Mouse (Mus musculus): Measurements from ENCODE around the gene Fbxl3. TPM values are rescaled to one million over a fixed set of nuclear protein-coding genes. Genes with fewer than 3 reads are reported as not detected.
A peak's percentile ranks its signal among the peaks of the same experiment; 100 is the strongest.

Fbxl3 gene
- polyA plus RNA-seq, 1 experiment from 2014 or later, result 28.5 TPM

DNA sequence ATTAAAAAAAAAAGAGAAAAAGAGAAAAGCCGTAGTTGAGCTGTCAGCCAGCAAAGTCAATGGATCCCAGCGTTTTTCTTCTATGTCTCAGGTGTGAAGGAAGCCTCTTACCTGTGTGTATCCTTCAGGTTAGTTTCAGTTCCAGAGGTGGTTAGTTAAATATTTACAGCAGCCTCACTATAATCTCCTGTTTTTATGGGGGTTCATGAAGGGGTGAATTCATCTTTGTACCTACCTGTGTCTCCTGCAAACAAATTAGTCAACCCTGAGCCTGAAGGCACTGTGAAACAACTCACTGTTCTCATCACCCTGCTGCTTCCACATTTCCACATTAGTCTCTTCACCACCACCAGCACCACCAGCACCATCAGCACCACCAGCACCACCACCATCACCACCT is 6.9 kb upstream of the Fbxl3 start:
- H3K4me1 ChIP-seq (replicated peaks; ENCODE audit: insufficient read depth, low read length), result no peaks in the 10 kb centered on the region
- H3K27ac ChIP-seq, result no peak overlapping the region
- WGBS, result 90% methylated on average over 2 of the region's 2 CpGs
- H3K27me3 ChIP-seq (ENCODE audit: insufficient read depth, low read length), result no peaks in the 10 kb centered on the region
- H3K9ac ChIP-seq (ENCODE audit: low read depth, low read length), result no peak overlapping the region
- ATAC-seq (replicated peaks; ENCODE audit: low FRiP score, low read depth) (no peak), DNase-seq (ENCODE audit: low spot score) (no peak)
- H3K9me3 ChIP-seq (replicated peaks; ENCODE audit: low read length), result no peaks in the 10 kb centered on the region
- no peak for TF ChIP-seq CTCF (IDR thresholded peaks at IDR 0.05; ENCODE audit: low read depth)
- H3K4me3 ChIP-seq (replicated peaks; ENCODE audit: low read depth, low read length), result no peak overlapping the region
- H3K4me2 ChIP-seq (ENCODE audit: low read length), result no peak overlapping the region
- no peaks in the 10 kb centered on the region for H3K36me3 ChIP-seq (ENCODE audit: insufficient read depth, low read length)

DNA sequence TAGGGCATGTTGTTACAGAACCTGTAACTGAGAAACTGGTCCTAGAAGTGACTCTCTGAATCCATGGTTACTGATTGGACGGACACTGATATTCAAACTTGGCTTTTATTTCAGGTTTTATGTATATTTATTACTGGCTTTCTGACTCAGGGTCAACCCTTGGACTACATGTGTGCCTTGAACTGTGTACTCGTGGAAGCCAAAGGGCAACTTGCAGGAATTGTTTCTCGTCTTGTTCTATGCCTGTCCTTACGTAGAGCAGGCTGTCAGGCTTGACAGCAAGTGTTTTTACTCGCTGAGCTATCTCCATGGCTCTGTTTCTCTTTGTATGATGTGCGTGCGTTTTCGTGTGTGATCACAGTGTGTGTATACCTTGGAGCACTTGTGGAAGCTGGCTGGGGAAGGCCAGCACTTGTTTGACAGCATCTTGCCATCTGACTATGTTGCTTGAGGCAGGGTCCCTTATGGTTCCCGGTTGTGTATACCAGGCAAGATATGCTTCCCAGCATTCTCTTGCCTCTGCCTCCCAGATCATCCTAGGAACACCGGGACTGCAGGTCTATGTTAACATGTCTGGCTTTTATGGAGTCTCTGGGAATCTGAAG is 3.5 kb upstream of the Fbxl3 start:
- WGBS, result 70% methylated on average over 10 of the region's 10 CpGs
- Histone ChIP-seq H3K27ac (0 out of 2 replicates have a peak overlapping the region, but pooled peaks have one; percentile 31), H3K4me2 (ENCODE audit: low read length) (no peak overlapping the region), H3K4me3 (replicated peaks; ENCODE audit: low read depth, low read length) (no peak overlapping the region), H3K9ac (ENCODE audit: low read depth, low read length) (no peak overlapping the region), H3K27me3 (ENCODE audit: insufficient read depth, low read length) (no peaks in the 10 kb centered on the region), H3K9me3 (replicated peaks; ENCODE audit: low read length) (no peaks in the 10 kb centered on the region), H3K36me3 (ENCODE audit: insufficient read depth, low read length) (no peaks in the 10 kb centered on the region), H3K4me1 (replicated peaks; ENCODE audit: insufficient read depth, low read length) (no peaks in the 10 kb centered on the region)
- TF ChIP-seq CTCF (IDR thresholded peaks at IDR 0.05; ENCODE audit: low read depth), result no peak
- no peak for DNase-seq (ENCODE audit: low spot score)
- no peak for ATAC-seq (replicated peaks; ENCODE audit: low FRiP score, low read depth)

DNA sequence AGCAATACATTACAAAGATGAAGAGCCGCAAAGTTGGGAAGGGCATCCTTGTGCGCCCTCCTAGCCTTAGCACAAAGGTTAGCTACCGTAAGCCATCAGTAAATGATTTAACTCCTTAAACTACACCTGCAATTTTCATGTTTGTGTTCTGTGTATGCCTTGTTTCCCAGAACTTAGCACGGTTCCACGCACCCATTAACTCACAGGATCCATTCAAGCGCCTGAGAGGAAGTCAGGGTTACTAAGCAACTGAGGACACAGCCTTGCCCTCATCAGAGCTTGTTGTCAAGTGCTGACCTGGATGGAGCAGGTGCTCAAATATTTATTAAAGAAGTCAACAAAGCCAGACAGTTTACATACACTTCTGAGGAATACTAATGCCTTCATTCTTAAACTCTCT is 2.9 kb upstream of the Fbxl3 start:
- 0 out of 2 replicates have a peak, but pooled peaks cover 2% of the 10 kb centered on the region for H3K4me1 ChIP-seq (replicated peaks; ENCODE audit: insufficient read depth, low read length)
- DNase-seq (ENCODE audit: low spot score) (peak; percentile 18), ATAC-seq (replicated peaks; ENCODE audit: low FRiP score, low read depth) (peak; percentile 48)
- no peak overlapping the region for H3K9ac ChIP-seq (ENCODE audit: low read depth, low read length)
- H3K27ac ChIP-seq, result 0 out of 2 replicates have a peak overlapping the region, but pooled peaks have one; percentile 31
- 41% methylated on average over 6 of the region's 6 CpGs for WGBS
- TF ChIP-seq CTCF (IDR thresholded peaks at IDR 0.05; ENCODE audit: low read depth), result no peak
- no peak overlapping the region for H3K4me3 ChIP-seq (replicated peaks; ENCODE audit: low read depth, low read length)
- no peaks in the 10 kb centered on the region for H3K36me3 ChIP-seq (ENCODE audit: insufficient read depth, low read length)
- no peaks in the 10 kb centered on the region for H3K27me3 ChIP-seq (ENCODE audit: insufficient read depth, low read length)
- no peak overlapping the region for H3K4me2 ChIP-seq (ENCODE audit: low read length)
- H3K9me3 ChIP-seq (replicated peaks; ENCODE audit: low read length), result no peaks in the 10 kb centered on the region

DNA sequence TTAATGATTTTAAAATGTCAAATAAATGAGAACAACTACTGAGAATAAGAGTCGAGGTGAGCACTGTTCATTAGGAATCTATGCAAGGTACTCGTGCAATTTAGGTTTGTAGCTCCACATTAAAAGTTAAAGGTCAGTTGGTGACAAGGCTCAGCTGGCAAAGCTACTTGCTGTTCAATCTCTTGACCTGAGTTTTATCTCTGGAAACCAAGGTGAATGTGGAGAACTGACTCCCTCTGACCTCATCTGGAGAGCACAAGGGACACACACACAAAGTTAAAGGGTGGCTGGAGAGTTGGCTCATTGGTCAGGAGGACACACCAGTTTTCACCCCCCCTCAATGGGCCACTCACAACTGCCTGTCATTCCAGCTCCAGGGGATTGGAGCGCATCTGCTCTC is 1.8 kb upstream of the Fbxl3 start:
- H3K9me3 ChIP-seq (replicated peaks; ENCODE audit: low read length), result no peaks in the 10 kb centered on the region
- no peak overlapping the region for H3K9ac ChIP-seq (ENCODE audit: low read depth, low read length)
- H3K4me3 ChIP-seq (replicated peaks; ENCODE audit: low read depth, low read length), result no peak overlapping the region
- H3K4me2 ChIP-seq (ENCODE audit: low read length), result no peak overlapping the region
- DNase-seq (ENCODE audit: low spot score) (no peak), ATAC-seq (replicated peaks; ENCODE audit: low FRiP score, low read depth) (no peak)
- no peaks in the 10 kb centered on the region for H3K27me3 ChIP-seq (ENCODE audit: insufficient read depth, low read length)
- 0 out of 2 replicates have a peak, but pooled peaks cover 3% of the 10 kb centered on the region for H3K4me1 ChIP-seq (replicated peaks; ENCODE audit: insufficient read depth, low read length)
- H3K27ac ChIP-seq, result peak overlapping the region; percentile 47; the same call in 1 of the 2 replicates
- 59% methylated on average over 3 of the region's 3 CpGs for WGBS
- H3K36me3 ChIP-seq (ENCODE audit: insufficient read depth, low read length), result peaks cover 5% of the 10 kb centered on the region; the same call in 1 of the 2 replicates
- no peak for TF ChIP-seq CTCF (IDR thresholded peaks at IDR 0.05; ENCODE audit: low read depth)

DNA sequence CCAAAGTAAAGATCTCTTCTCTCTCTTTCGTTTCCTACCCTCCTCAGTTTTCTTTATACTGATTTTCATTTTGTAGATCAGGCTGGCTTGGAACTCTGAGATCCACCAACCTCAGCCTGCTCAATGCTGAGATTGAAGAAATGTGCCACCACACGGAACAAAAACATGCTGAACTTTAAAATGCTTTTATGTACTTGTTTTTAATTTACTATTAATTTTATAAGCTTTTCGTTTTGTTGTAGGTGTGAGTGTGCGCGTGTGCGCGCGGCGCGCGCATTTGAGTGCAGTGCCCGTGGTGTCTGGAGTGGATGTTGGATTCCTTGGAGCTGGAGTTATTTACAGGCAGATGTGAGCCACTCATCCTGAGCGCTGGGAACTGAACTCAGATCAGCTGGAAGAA is 930 bp upstream of the Fbxl3 start:
- ATAC-seq (replicated peaks; ENCODE audit: low FRiP score, low read depth), result no peak
- Histone ChIP-seq H3K27ac (no peak overlapping the region), H3K27me3 (ENCODE audit: insufficient read depth, low read length) (no peaks in the 10 kb centered on the region), H3K9ac (ENCODE audit: low read depth, low read length) (no peak overlapping the region), H3K36me3 (ENCODE audit: insufficient read depth, low read length) (peaks cover 5% of the 10 kb centered on the region), H3K4me1 (replicated peaks; ENCODE audit: insufficient read depth, low read length) (0 out of 2 replicates have a peak, but pooled peaks cover 3% of the 10 kb centered on the region), H3K4me3 (replicated peaks; ENCODE audit: low read depth, low read length) (peak overlapping the region; percentile 96; the same call in 1 of the 2 replicates), H3K9me3 (replicated peaks; ENCODE audit: low read length) (no peaks in the 10 kb centered on the region), H3K4me2 (ENCODE audit: low read length) (peak overlapping the region; percentile 71)
- no peak for DNase-seq (ENCODE audit: low spot score)
- TF ChIP-seq CTCF (IDR thresholded peaks at IDR 0.05; ENCODE audit: low read depth), result no peak
- whole genome bisulfite sequencing, result 77% methylated on average over 13 of the region's 13 CpGs

DNA sequence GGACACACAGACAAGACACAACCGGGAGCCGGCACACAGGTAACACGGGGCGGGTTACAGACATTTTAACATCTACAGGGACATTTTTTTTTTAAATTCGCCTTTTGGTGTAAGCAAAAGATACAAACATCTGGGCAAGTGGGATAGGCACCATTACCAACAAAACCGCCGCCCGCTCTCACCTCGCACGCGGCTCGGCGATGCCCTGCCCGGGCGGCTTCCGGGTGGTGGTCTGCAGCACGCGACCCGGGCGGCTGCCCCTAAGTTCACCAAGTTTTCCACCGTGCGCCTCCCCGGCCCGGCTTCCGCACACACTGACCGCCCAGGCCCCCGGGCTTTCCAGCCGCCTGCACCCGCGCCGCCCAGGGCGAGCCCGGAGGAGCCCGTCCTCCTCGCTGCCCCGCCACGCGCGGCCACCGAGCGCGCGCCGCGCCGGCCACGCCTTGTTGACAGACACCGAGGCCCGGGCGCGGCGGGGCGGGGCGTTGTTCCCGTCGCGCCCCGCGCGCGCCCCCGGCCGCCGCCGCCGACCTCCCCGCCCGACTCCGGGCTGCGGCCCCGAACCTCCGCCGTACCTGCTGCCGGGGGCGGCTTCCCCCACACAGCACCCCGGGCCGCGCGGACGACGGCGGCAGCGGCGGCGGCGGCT is 655 bp downstream of the Fbxl3 start:
- peaks cover 5% of the 10 kb centered on the region for H3K36me3 ChIP-seq (ENCODE audit: insufficient read depth, low read length)
- no peaks in the 10 kb centered on the region for H3K27me3 ChIP-seq (ENCODE audit: insufficient read depth, low read length)
- peak; percentile 82 for DNase-seq (ENCODE audit: low spot score)
- peak overlapping the region; percentile 100 for H3K27ac ChIP-seq
- H3K9me3 ChIP-seq (replicated peaks; ENCODE audit: low read length), result no peaks in the 10 kb centered on the region
- H3K4me3 ChIP-seq (replicated peaks; ENCODE audit: low read depth, low read length), result peak overlapping the region; percentile 96
- peak; percentile 64 for ATAC-seq (replicated peaks; ENCODE audit: low FRiP score, low read depth)
- WGBS, result under 1% methylated on average over 75 of the region's 86 CpGs
- H3K4me2 ChIP-seq (ENCODE audit: low read length), result peak overlapping the region; percentile 71
- 0 out of 2 replicates have a peak, but pooled peaks cover 3% of the 10 kb centered on the region for H3K4me1 ChIP-seq (replicated peaks; ENCODE audit: insufficient read depth, low read length)
- TF ChIP-seq CTCF (IDR thresholded peaks at IDR 0.05; ENCODE audit: low read depth), result no peak
- peak overlapping the region; percentile 100 for H3K9ac ChIP-seq (ENCODE audit: low read depth, low read length)
